Mouse (Mus musculus) bone marrow, adult 2 months (tissue): Measurements from ENCODE around the gene Fam151b.

Source experiments
- CTCF ChIP-seq: fragments of 200-500 bp; IDR thresholded peaks from 2 replicates; pipeline ENCODE4 v1.5.1; 2011; ENCODE audit warnings: low read length, control low read depth; ENCODE audit not compliant: control insufficient read depth, insufficient read depth
- POLR2A ChIP-seq: fragments of 200-500 bp; IDR thresholded peaks from 2 replicates; pipeline ENCODE4 v1.6.1; 2011; ENCODE audit warnings: low read depth, mild to moderate bottlenecking, control low read depth, low read length, borderline replicate concordance; ENCODE audit not compliant: control insufficient read depth

DNA sequence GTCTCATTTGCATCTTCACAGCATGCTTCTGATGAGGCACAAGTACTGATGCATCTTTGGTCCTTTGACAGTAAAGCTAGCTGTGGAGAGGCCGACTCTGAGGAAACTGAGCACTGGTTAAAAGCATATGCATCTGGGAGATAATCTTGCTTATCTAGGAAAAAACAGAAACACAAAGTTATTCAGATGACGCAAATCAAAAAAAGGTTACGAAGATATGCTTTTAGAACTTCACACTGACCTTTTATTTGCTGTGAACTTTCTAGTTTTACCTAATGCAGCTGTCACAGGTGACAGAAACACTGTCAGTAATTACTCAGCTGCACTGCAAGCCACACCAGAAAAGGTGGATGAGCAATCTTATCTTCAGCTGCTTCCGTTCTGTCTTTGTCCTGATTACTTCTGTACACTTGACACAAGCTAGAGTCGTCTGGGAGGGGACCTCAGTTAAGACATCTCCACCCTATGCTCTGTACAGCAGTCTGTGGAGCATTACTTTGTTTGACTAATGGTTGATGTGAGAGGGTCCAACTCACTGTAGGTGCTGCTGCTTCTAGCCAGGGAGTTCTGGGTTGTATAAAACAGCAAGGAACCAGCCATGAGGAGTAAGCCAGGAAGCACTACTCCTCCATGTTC lies 39.5 kb upstream of the Fam151b start:
- no peak for TF ChIP-seq CTCF
- no peak for TF ChIP-seq POLR2A
